8 mouse cellular contexts compared by ENCODE assay signal in genomic region chr5:112215291-112215751, GRCm38 (mm10). TPM values are rescaled to one million over a fixed set of nuclear protein-coding genes. Genes with fewer than 3 reads are reported as not detected.
DNase-seq lines count a peak whose midpoint lies in the region; ATAC-seq and TF ChIP-seq lines count a peak whose summit lies in the region.

No protein-coding gene starts in this region.

- no peak for ATAC-seq in kidney, embryonic 16.5 days (ENCODE audit: low FRiP score, low TSS enrichment)
- 0 out of 2 replicates have a peak, but pooled peaks have one; percentile 9 for ATAC-seq in intestine, embryonic 15.5 days
- ATAC-seq in neural tube, embryonic 11.5 days (ENCODE audit: insufficient read depth, low FRiP score, low TSS enrichment): 0 out of 2 replicates have a peak, but pooled peaks have one; percentile 5

- no peak for TF ChIP-seq POLR2A in cerebellum, adult 2 months (IDR thresholded peaks at IDR 0.05; ENCODE audit: borderline replicate concordance, insufficient read depth, low read length)

- peak overlapping the region; percentile 55; the same call in 1 of the 2 replicates for H3K9ac ChIP-seq in kidney, embryonic 16.5 days (replicated peaks; ENCODE audit: low read length)
- no peak overlapping the region for H3K9ac ChIP-seq in intestine, embryonic 15.5 days
- no peak overlapping the region for H3K9ac ChIP-seq in neural tube, embryonic 11.5 days (ENCODE audit: low read length)

- WGBS in kidney, embryonic 16.5 days: 25% methylated on average over 12 of the region's 12 CpGs
- WGBS in embryonic facial prominence, embryonic 10.5 days: 11% methylated on average over 12 of the region's 12 CpGs
- 29% methylated on average over 12 of the region's 12 CpGs for WGBS in intestine, embryonic 15.5 days
- WGBS in neural tube, embryonic 11.5 days: 16% methylated on average over 12 of the region's 12 CpGs
- WGBS in cerebellum, adult 2 months: 29% methylated on average over 12 of the region's 12 CpGs

- DNase-seq in kidney, adult 9 months: no peak
- no peak for DNase-seq in embryonic facial prominence, embryonic 10.5 days (ENCODE audit: low spot score)
- peak; percentile 51 for DNase-seq in neural tube, embryonic 11.5 days (ENCODE audit: low spot score)
- DNase-seq in cerebellum, adult 2 months: no peak
- DNase-seq in spleen, postnatal 4 days (ENCODE audit: low spot score in 2 of 2): no peak
- no peak for DNase-seq in cerebellum, adult 9-10 months

- TF ChIP-seq CTCF in cerebellum, adult 2 months (IDR thresholded peaks at IDR 0.05; ENCODE audit: borderline replicate concordance, insufficient read depth, low read depth, low read length): no peak

- peak overlapping the region; percentile 36 for H3K4me2 ChIP-seq in kidney, embryonic 16.5 days (replicated peaks; ENCODE audit: low read depth, low read length)
- peak overlapping the region; percentile 37 for H3K4me2 ChIP-seq in intestine, embryonic 15.5 days (replicated peaks)
- no peak overlapping the region for H3K4me2 ChIP-seq in neural tube, embryonic 11.5 days (ENCODE audit: low read depth)

- H3K27me3 ChIP-seq in kidney, embryonic 16.5 days (ENCODE audit: insufficient read depth, low read length): no peaks in the 10 kb centered on the region
- H3K27me3 ChIP-seq in embryonic facial prominence, embryonic 10.5 days (replicated peaks; ENCODE audit: low read depth, poor library complexity, severe bottlenecking): peaks cover 12% of the 10 kb centered on the region
- H3K27me3 ChIP-seq in intestine, embryonic 15.5 days (replicated peaks): no peaks in the 10 kb centered on the region
- H3K27me3 ChIP-seq in neural tube, embryonic 11.5 days (ENCODE audit: control insufficient read depth, insufficient read depth, low read length): no peaks in the 10 kb centered on the region
- no peaks in the 10 kb centered on the region for H3K27me3 ChIP-seq in cerebellum, adult 2 months (ENCODE audit: control insufficient read depth, insufficient read depth, low read length)

- H3K4me1 ChIP-seq in kidney, embryonic 16.5 days (ENCODE audit: insufficient read depth, low read length): peaks cover 11% of the 10 kb centered on the region
- H3K4me1 ChIP-seq in embryonic facial prominence, embryonic 10.5 days: peaks cover 69% of the 10 kb centered on the region
- peaks cover 17% of the 10 kb centered on the region; the same call in 1 of the 2 replicates for H3K4me1 ChIP-seq in intestine, embryonic 15.5 days (replicated peaks)
- H3K4me1 ChIP-seq in neural tube, embryonic 11.5 days (ENCODE audit: control insufficient read depth, insufficient read depth, low read length): peaks cover 40% of the 10 kb centered on the region
- no peaks in the 10 kb centered on the region for H3K4me1 ChIP-seq in cerebellum, adult 2 months (ENCODE audit: control insufficient read depth, insufficient read depth, low read length)

- H3K27ac ChIP-seq in kidney, embryonic 16.5 days (ENCODE audit: low read length): peak overlapping the region; percentile 68
- peak overlapping the region; percentile 82 for H3K27ac ChIP-seq in embryonic facial prominence, embryonic 10.5 days (replicated peaks)
- H3K27ac ChIP-seq in intestine, embryonic 15.5 days: peak overlapping the region; percentile 61; the same call in 1 of the 2 replicates
- peak overlapping the region; percentile 70; the same call in 1 of the 2 replicates for H3K27ac ChIP-seq in neural tube, embryonic 11.5 days (ENCODE audit: low read depth, low read length)
- H3K27ac ChIP-seq in cerebellum, adult 2 months (ENCODE audit: insufficient read depth, low read length): no peak overlapping the region

- H3K9me3 ChIP-seq in kidney, embryonic 16.5 days (ENCODE audit: low read length): no peaks in the 10 kb centered on the region
- no peaks in the 10 kb centered on the region for H3K9me3 ChIP-seq in embryonic facial prominence, embryonic 10.5 days
- H3K9me3 ChIP-seq in intestine, embryonic 15.5 days: no peaks in the 10 kb centered on the region
- no peaks in the 10 kb centered on the region for H3K9me3 ChIP-seq in neural tube, embryonic 11.5 days (ENCODE audit: control insufficient read depth, low read length)

- H3K4me3 ChIP-seq in kidney, embryonic 16.5 days (ENCODE audit: low read length): peak overlapping the region; percentile 18
- peak overlapping the region; percentile 45 for H3K4me3 ChIP-seq in embryonic facial prominence, embryonic 10.5 days
- no peak overlapping the region for H3K4me3 ChIP-seq in intestine, embryonic 15.5 days (replicated peaks)
- no peak overlapping the region for H3K4me3 ChIP-seq in neural tube, embryonic 11.5 days (ENCODE audit: low read depth, low read length)
- no peak overlapping the region for H3K4me3 ChIP-seq in cerebellum, adult 2 months (replicated peaks; ENCODE audit: insufficient read depth, low read depth, low read length)

- H3K36me3 ChIP-seq in kidney, embryonic 16.5 days (ENCODE audit: insufficient read depth, low read length): no peaks in the 10 kb centered on the region
- H3K36me3 ChIP-seq in embryonic facial prominence, embryonic 10.5 days (replicated peaks): peaks cover 19% of the 10 kb centered on the region
- H3K36me3 ChIP-seq in intestine, embryonic 15.5 days: no peaks in the 10 kb centered on the region
- H3K36me3 ChIP-seq in neural tube, embryonic 11.5 days (ENCODE audit: control insufficient read depth, insufficient read depth, low read length): peaks cover 2% of the 10 kb centered on the region; the same call in 1 of the 2 replicates

RNA-seq across cellular contexts. Expression of gene Cryba4, which starts 37.0 kb away (rescaled TPM):
- 0.58 and 0.81 TPM in 2 replicates for polyA plus RNA-seq in kidney, embryonic 16.5 days (2015; fragmentation: Nextera tagmentation; extraction: Ambion mirVana)
- polyA plus RNA-seq in embryonic facial prominence, embryonic 10.5 days (2016; fragmentation: Nextera tagmentation; extraction: Ambion mirVana): 0.35 and 0.69 TPM in 2 replicates
- polyA plus RNA-seq in intestine, embryonic 15.5 days (2015; fragmentation: Nextera tagmentation; extraction: Ambion mirVana): 1.7 and 1.8 TPM in 2 replicates
- polyA plus RNA-seq in neural tube, embryonic 11.5 days (2014; fragmentation: Nextera tagmentation; extraction: Ambion mirVana): 0.53 and 1.3 TPM in 2 replicates
- polyA plus RNA-seq in cerebellum, adult 2 months (2012; rRNA removed): 0.51 and 0.52 TPM in 2 replicates

RNA-seq across cellular contexts. Expression of gene Crybb1, which starts 40.3 kb away (rescaled TPM):
- 2.7 and 4.0 TPM in 2 replicates for polyA plus RNA-seq in kidney, embryonic 16.5 days (2015; fragmentation: Nextera tagmentation; extraction: Ambion mirVana)
- 0.20 and 0.80 TPM in 2 replicates for polyA plus RNA-seq in embryonic facial prominence, embryonic 10.5 days (2016; fragmentation: Nextera tagmentation; extraction: Ambion mirVana)
- 1.9 and 2.4 TPM in 2 replicates for polyA plus RNA-seq in intestine, embryonic 15.5 days (2015; fragmentation: Nextera tagmentation; extraction: Ambion mirVana)
- 0.53 and 0.90 TPM in 2 replicates for polyA plus RNA-seq in neural tube, embryonic 11.5 days (2014; fragmentation: Nextera tagmentation; extraction: Ambion mirVana)
- 1.3 and 1.9 TPM in 2 replicates for polyA plus RNA-seq in cerebellum, adult 2 months (2012; rRNA removed)

Comparison
In these comparisons a context has a peak if more than half of its experiments do, and no peak if none do; other contexts are left out.
1. H3K4me3 ChIP-seq: peak in kidney, embryonic 16.5 days (single experiment) and embryonic facial prominence, embryonic 10.5 days (single experiment); none in intestine, embryonic 15.5 days (single experiment), neural tube, embryonic 11.5 days (single experiment) and cerebellum, adult 2 months (single experiment).